Mouse (Mus musculus) liver, postnatal 0 days (tissue): ENCODE results near the gene Mmp27. TPM values are rescaled to one million over a fixed set of nuclear protein-coding genes. Genes with fewer than 3 reads are reported as not detected.

ENCODE experiments used
- ATAC-seq: fragments of 200-750 bp; cut with Nextera tagmentation; 2 replicates; pipeline ENCODE4 v1.8.0; 2017; ENCODE audit warnings: mild to moderate bottlenecking, moderate library complexity
- DNase-seq: peaks from one replicate; pipeline ENCODE4 v3.0.0-alpha.2; 2016
- H3K27ac ChIP-seq: fragments of 300-500 bp; sonication (generic); 2 replicates; pipeline ENCODE4 v1.5.1; 2014; ENCODE audit warnings: antibody characterized with exemption, moderate library complexity, mild to moderate bottlenecking, low read depth
- H3K27me3 ChIP-seq: fragments of 300-500 bp; sonication (generic); 2 replicates; pipeline ENCODE4 v1.6.1; 2014; ENCODE audit warnings: low read length, control low read depth, mixed read lengths; ENCODE audit not compliant: insufficient read depth
- H3K36me3 ChIP-seq: fragments of 300-500 bp; sonication (generic); replicated peaks from 2 replicates; pipeline ENCODE4 v1.6.1; 2014; ENCODE audit warnings: mild to moderate bottlenecking, control low read depth, low read length, moderate library complexity, mixed read lengths; ENCODE audit not compliant: insufficient read depth
- H3K4me1 ChIP-seq: fragments of 300-500 bp; sonication (generic); 2 replicates; pipeline ENCODE4 v1.6.1; 2014; ENCODE audit warnings: antibody characterized with exemption, mild to moderate bottlenecking, control low read depth; ENCODE audit not compliant: insufficient read depth
- H3K4me2 ChIP-seq: fragments of 300-500 bp; sonication (generic); 2 replicates; pipeline ENCODE4 v1.6.1; 2014; ENCODE audit warnings: low read depth, mild to moderate bottlenecking, low read length, moderate library complexity, mixed read lengths
- H3K4me3 ChIP-seq: fragments of 300-500 bp; sonication (generic); 2 replicates; pipeline ENCODE4 v1.5.1; 2014; ENCODE audit warnings: low read depth, low read length
- H3K9ac ChIP-seq: fragments of 300-500 bp; sonication (generic); replicated peaks from 2 replicates; pipeline ENCODE4 v1.6.1; 2014; ENCODE audit warnings: mild to moderate bottlenecking, moderate library complexity
- H3K9me3 ChIP-seq: fragments of 300-500 bp; sonication (generic); 2 replicates; pipeline ENCODE4 v1.6.1; 2016; ENCODE audit warnings: mild to moderate bottlenecking, control low read depth, low read length, mixed read lengths
- CTCF ChIP-seq: sonication (generic); IDR thresholded peaks from 2 replicates; pipeline ENCODE4 v1.5.1; 2016; ENCODE audit warnings: antibody characterized with exemption, low read depth
- EP300 ChIP-seq: IDR thresholded peaks from 2 replicates; pipeline ENCODE4 v1.6.1; 2016; ENCODE audit warnings: antibody characterized with exemption, low read depth, mild to moderate bottlenecking
- WGBS: fragments of 180-500 bp; shearing (Covaris S2); extraction: QIAGEN DNeasy Blood & Tissue Kit; methylation state at CpG from one replicate; pipeline ENCODE4 v1.1.7; 2014; ENCODE audit not compliant: insufficient replicate concordance; 5-methylcytosine and 5-hydroxymethylcytosine counted together
- polyA plus RNA-seq: library from polyadenylated mRNA; unstranded; fragments of >200 nt; fragmentation: Nextera tagmentation; extraction: Ambion mirVana; gene quantifications from 2 replicates; pipeline ENCODE4 v1.2.1, GENCODE M21; 2015

Gene Mmp27
- polyA plus RNA-seq, 1 experiment from 2014 or later: 0.33 TPM

- H3K27ac ChIP-seq: no peak overlapping the region
- no peak overlapping the region for H3K9ac ChIP-seq
- TF ChIP-seq CTCF: no peak
- TF ChIP-seq EP300: no peak
- no peaks in the 10 kb centered on the region for H3K9me3 ChIP-seq
- no peak for DNase-seq
- no peaks in the 10 kb centered on the region for H3K27me3 ChIP-seq
- no peak for ATAC-seq
- no peaks in the 10 kb centered on the region for H3K4me1 ChIP-seq
- no peak overlapping the region for H3K4me3 ChIP-seq
- H3K36me3 ChIP-seq: no peaks in the 10 kb centered on the region
- H3K4me2 ChIP-seq: no peak overlapping the region
Observed at GRCm38 (mm10) chr9:7551943-7552342, 19.3 kb upstream of the Mmp27 start.

GRCm38 (mm10) chr9:7553536-7553935, 17.7 kb upstream of the Mmp27 start:
- no peaks in the 10 kb centered on the region for H3K36me3 ChIP-seq
- H3K4me2 ChIP-seq: no peak overlapping the region
- H3K4me1 ChIP-seq: no peaks in the 10 kb centered on the region
- H3K27ac ChIP-seq: no peak overlapping the region
- 61% methylated on average over 3 of the region's 3 CpGs for WGBS
- H3K9ac ChIP-seq: no peak overlapping the region
- no peak overlapping the region for H3K4me3 ChIP-seq
- TF ChIP-seq CTCF (no peak), EP300 (no peak)
- no peaks in the 10 kb centered on the region for H3K27me3 ChIP-seq
- ATAC-seq (no peak), DNase-seq (no peak)
- no peaks in the 10 kb centered on the region for H3K9me3 ChIP-seq

GRCm38 (mm10) chr9:7554382-7554781, 16.8 kb upstream of the Mmp27 start:
- Histone ChIP-seq H3K4me3 (no peak overlapping the region), H3K4me2 (no peak overlapping the region), H3K36me3 (no peaks in the 10 kb centered on the region), H3K9ac (no peak overlapping the region), H3K27ac (no peak overlapping the region), H3K4me1 (no peaks in the 10 kb centered on the region), H3K9me3 (no peaks in the 10 kb centered on the region), H3K27me3 (no peaks in the 10 kb centered on the region)
- DNase-seq (peak; percentile 40), ATAC-seq (no peak)
- TF ChIP-seq CTCF (peak; percentile 71), EP300 (no peak)
- 25% methylated on average over 3 of the region's 3 CpGs for WGBS

- peak; percentile 46; the same call in 1 of the 2 replicates for TF ChIP-seq EP300
- TF ChIP-seq CTCF: no peak
- Histone ChIP-seq H3K27ac (no peak within 1 kb of the TSS), H3K9me3 (no peaks in the 10 kb centered on the region), H3K27me3 (no peaks in the 10 kb centered on the region), H3K4me3 (no peak within 1 kb of the TSS), H3K4me1 (no peaks in the 10 kb centered on the region), H3K9ac (no peak within 1 kb of the TSS), H3K4me2 (peak within 1 kb of the TSS; percentile 9; the same call in 1 of the 2 replicates), H3K36me3 (no peaks in the 10 kb centered on the region)
- 60% methylated on average over 8 of the region's 8 CpGs for WGBS
- DNase-seq (peak; percentile 17), ATAC-seq (peak; percentile 59; the same call in 1 of the 2 replicates)
Observed at GRCm38 (mm10) chr9:7558221-7559017, 12.8 kb upstream of the Mmp27 start, which contains the start of gene Mmp8. Mmp8 (plus strand) TSS chr9:7558456.

GRCm38 (mm10) chr9:7560026-7560425, 11.2 kb upstream of the Mmp27 start:
- no peak overlapping the region for H3K9ac ChIP-seq
- DNase-seq: no peak
- ATAC-seq: no peak
- H3K4me2 ChIP-seq: no peak overlapping the region
- H3K36me3 ChIP-seq: no peaks in the 10 kb centered on the region
- no peak overlapping the region for H3K27ac ChIP-seq
- no peak overlapping the region for H3K4me3 ChIP-seq
- TF ChIP-seq CTCF: no peak
- no peak for TF ChIP-seq EP300
- H3K4me1 ChIP-seq: no peaks in the 10 kb centered on the region
- H3K9me3 ChIP-seq: no peaks in the 10 kb centered on the region
- H3K27me3 ChIP-seq: no peaks in the 10 kb centered on the region
- 66% methylated on average over 4 of the region's 4 CpGs for WGBS

- no peak overlapping the region for H3K4me2 ChIP-seq
- TF ChIP-seq EP300: peak; percentile 46; the same call in 1 of the 2 replicates
- no peak for TF ChIP-seq CTCF
- no peaks in the 10 kb centered on the region for H3K27me3 ChIP-seq
- 0 out of 2 replicates have a peak overlapping the region, but pooled peaks have one; percentile 11 for H3K27ac ChIP-seq
- ATAC-seq (peak; percentile 78), DNase-seq (no peak)
- H3K9me3 ChIP-seq: no peaks in the 10 kb centered on the region
- no peak overlapping the region for H3K4me3 ChIP-seq
- WGBS: 39% methylated on average over 7 of the region's 7 CpGs
- no peaks in the 10 kb centered on the region for H3K36me3 ChIP-seq
- H3K9ac ChIP-seq: no peak overlapping the region
- H3K4me1 ChIP-seq: peaks cover 13% of the 10 kb centered on the region; the same call in 1 of the 2 replicates
Observed at GRCm38 (mm10) chr9:7567376-7567775, 3.8 kb upstream of the Mmp27 start.
